Mouse (Mus musculus): ENCODE data around the gene Gm21541. TPM values are rescaled to one million over a fixed set of nuclear protein-coding genes. Genes with fewer than 3 reads are reported as not detected.

Gene Gm21541
- polyA plus RNA-seq (2017; shearing (Covaris generic)) = not detected

GRCm38 (mm10) chr4:41903310-41903709 is at the start of gene Gm21541:
Gene Gm21541, plus strand, starts transcription at chr4:41903610.

DNA sequence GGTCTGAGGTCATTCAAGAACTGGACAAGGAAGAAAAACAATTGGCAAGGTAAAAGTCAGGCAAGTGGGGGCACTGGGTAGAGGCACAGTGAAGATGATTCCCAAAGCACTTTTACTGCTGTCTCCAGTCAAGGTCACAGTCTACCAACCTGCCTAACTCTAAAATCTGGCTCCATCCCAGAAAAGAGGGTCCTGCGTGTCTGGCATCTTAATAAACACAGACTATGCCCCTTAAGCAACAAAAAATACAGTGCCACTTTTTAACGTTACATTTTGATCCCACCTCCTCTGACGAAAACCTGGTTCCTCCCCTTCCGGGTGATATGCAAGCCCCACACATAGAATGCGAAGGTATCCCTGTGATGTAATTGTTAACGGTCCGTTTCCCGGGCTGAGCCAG is 37.9 kb downstream of the Gm21541 start, which contains the start of gene Gm20878:
TSS of gene Gm20878 (plus strand) at position 301 of the 400 bp plus-strand sequence.

Other genes starting within 250 kb of the Gm21541 start
- gene Cntfr, start 206.5 kb upstream of the Gm21541 start, polyA plus RNA-seq (2017; shearing (Covaris generic)) = not detected
- 6.8 TPM for gene Il11ra1, start 203.6 kb upstream of the Gm21541 start, polyA plus RNA-seq (2017; shearing (Covaris generic))
- gene Rpp25l, start 190.1 kb upstream of the Gm21541 start, polyA plus RNA-seq (2017; shearing (Covaris generic)) = 22.5 TPM
- gene Dctn3, start 180.4 kb upstream of the Gm21541 start, polyA plus RNA-seq (2017; shearing (Covaris generic)) = 100 TPM
- gene Arid3c, start 172.5 kb upstream of the Gm21541 start, polyA plus RNA-seq (2017; shearing (Covaris generic)) = not detected
- gene Galt, start 148.4 kb upstream of the Gm21541 start, polyA plus RNA-seq (2017; shearing (Covaris generic)) = 58.6 TPM
- 25.2 TPM for gene Sigmar1, start 147.5 kb upstream of the Gm21541 start, polyA plus RNA-seq (2017; shearing (Covaris generic))
- 8.3 TPM for gene Ccl27a, start 129.4 kb upstream of the Gm21541 start, polyA plus RNA-seq (2017; shearing (Covaris generic))
- gene Gm20878, start 38.0 kb downstream of the Gm21541 start, polyA plus RNA-seq (2017; shearing (Covaris generic)) = 0.92 TPM
- not detected for gene Fam205a4, start 62.4 kb downstream of the Gm21541 start, polyA plus RNA-seq (2017; shearing (Covaris generic))
- gene Gm21093, start 131.1 kb downstream of the Gm21541 start, polyA plus RNA-seq (2017; shearing (Covaris generic)) = not detected
- not detected for gene Gm3893, start 187.6 kb downstream of the Gm21541 start, polyA plus RNA-seq (2017; shearing (Covaris generic))
- gene Gm13304, start 211.2 kb downstream of the Gm21541 start, polyA plus RNA-seq (2017; shearing (Covaris generic)) = not detected
- not detected for gene Gm13306, start 249.8 kb downstream of the Gm21541 start, polyA plus RNA-seq (2017; shearing (Covaris generic))

Measured in effector memory CD4-positive, alpha-beta T cell, adult 5 months (primary cell).